Mouse (Mus musculus) lung, embryonic 16.5 days (tissue): ENCODE data around the gene Ccin. TPM values are rescaled to one million over a fixed set of nuclear protein-coding genes. Genes with fewer than 3 reads are reported as not detected.

Experiments
- ATAC-seq: fragments of 200-750 bp; cut with Nextera tagmentation; 2 replicates; pipeline ENCODE4 v1.8.0; 2017; ENCODE audit warnings: low read depth, mild to moderate bottlenecking, moderate library complexity
- H3K27ac ChIP-seq: fragments of 300-500 bp; sonication (generic); 2 replicates; pipeline ENCODE4 v1.5.1; 2014; ENCODE audit warnings: mild to moderate bottlenecking, control low read depth, low read length
- H3K27me3 ChIP-seq: fragments of 300-500 bp; sonication (generic); 2 replicates; pipeline ENCODE4 v1.6.1; 2014; ENCODE audit warnings: low read depth, low read length, mixed read lengths; ENCODE audit not compliant: control insufficient read depth, insufficient read depth
- H3K36me3 ChIP-seq: fragments of 300-500 bp; sonication (generic); 2 replicates; pipeline ENCODE4 v1.6.1; 2014; ENCODE audit warnings: low read length; ENCODE audit not compliant: control insufficient read depth, insufficient read depth
- H3K4me1 ChIP-seq: fragments of 300-500 bp; sonication (generic); replicated peaks from 2 replicates; pipeline ENCODE4 v1.6.1; 2014; ENCODE audit warnings: low read length, mixed read lengths; ENCODE audit not compliant: control insufficient read depth, insufficient read depth
- H3K4me2 ChIP-seq: fragments of 300-500 bp; sonication (generic); 2 replicates; pipeline ENCODE4 v1.6.1; 2014; ENCODE audit warnings: low read depth, low read length, control low read depth
- H3K4me3 ChIP-seq: fragments of 300-500 bp; sonication (generic); 2 replicates; pipeline ENCODE4 v1.5.1; 2014; ENCODE audit warnings: mild to moderate bottlenecking, low read length, control low read depth
- H3K9ac ChIP-seq: fragments of 300-500 bp; sonication (generic); 2 replicates; pipeline ENCODE4 v1.6.1; 2014; ENCODE audit warnings: low read length, control low read depth
- H3K9me3 ChIP-seq: fragments of 300-500 bp; sonication (generic); 2 replicates; pipeline ENCODE4 v1.6.1; 2016; ENCODE audit warnings: low read length; ENCODE audit not compliant: control insufficient read depth
- WGBS: fragments of 180-500 bp; shearing (Covaris S2); extraction: QIAGEN DNeasy Blood & Tissue Kit; methylation state at CpG from one replicate; pipeline ENCODE4 v1.1.7; 2014; 5-methylcytosine and 5-hydroxymethylcytosine counted together
- polyA plus RNA-seq: library from polyadenylated mRNA; unstranded; fragments of >200 nt; fragmentation: Nextera tagmentation; extraction: Ambion mirVana; gene quantifications from 2 replicates; pipeline ENCODE4 v1.2.1, GENCODE M21; 2015

Ccin gene
- polyA plus RNA-seq, 1 experiment from 2014 or later = not detected

DNA sequence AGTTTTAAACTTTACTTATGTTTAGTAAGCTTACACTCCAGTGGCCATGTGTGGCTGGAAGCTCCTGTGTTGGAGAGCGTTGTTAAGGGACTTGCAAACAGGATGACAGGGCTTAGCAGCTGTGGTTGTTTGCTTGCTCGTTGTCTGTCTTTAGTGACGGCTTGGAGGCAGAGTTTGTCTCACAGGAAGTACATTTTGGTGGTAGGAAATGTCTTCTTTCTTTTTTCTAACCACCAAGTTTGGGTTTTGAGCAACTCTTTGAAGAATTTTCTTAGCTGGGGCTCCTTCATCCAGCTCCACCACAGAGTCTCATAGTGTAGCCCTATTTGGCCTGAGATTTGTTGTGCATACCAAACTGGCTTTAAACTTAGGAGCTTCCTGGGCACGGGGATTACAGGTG, 39.0 kb downstream of the Ccin start:
- ATAC-seq = no peak
- Histone ChIP-seq H3K4me3 (no peak overlapping the region), H3K4me2 (no peak overlapping the region), H3K9me3 (no peaks in the 10 kb centered on the region), H3K27ac (no peak overlapping the region), H3K36me3 (peaks cover 40% of the 10 kb centered on the region), H3K4me1 (no peaks in the 10 kb centered on the region), H3K9ac (no peak overlapping the region), H3K27me3 (no peaks in the 10 kb centered on the region)
- 74% methylated on average over 4 of the region's 4 CpGs for WGBS

DNA sequence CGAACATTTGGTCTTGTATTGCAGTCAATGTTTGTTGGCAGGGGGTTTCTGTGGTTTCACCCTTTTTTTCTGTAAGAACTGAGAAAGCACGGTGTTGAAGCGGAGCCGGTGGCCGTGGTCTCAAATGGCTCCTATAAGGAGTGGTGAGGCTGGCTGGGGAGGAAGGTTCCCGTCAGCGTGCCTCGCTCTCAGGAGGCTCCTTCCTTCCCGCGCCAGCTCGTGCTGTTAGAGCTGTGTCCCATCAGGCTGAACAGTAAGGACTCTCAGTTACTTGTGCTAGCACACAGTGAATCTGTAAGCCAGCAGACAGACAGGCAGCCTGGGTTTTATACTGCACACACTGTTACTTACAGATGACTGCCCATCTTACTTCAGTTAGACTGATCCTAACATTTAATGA, 39.5 kb downstream of the Ccin start:
- no peak overlapping the region for H3K4me3 ChIP-seq
- H3K27me3 ChIP-seq = no peaks in the 10 kb centered on the region
- H3K4me1 ChIP-seq = no peaks in the 10 kb centered on the region
- H3K36me3 ChIP-seq = peaks cover 45% of the 10 kb centered on the region
- no peak overlapping the region for H3K4me2 ChIP-seq
- WGBS = 94% methylated on average over 11 of the region's 11 CpGs
- H3K9me3 ChIP-seq = no peaks in the 10 kb centered on the region
- H3K9ac ChIP-seq = no peak overlapping the region
- no peak overlapping the region for H3K27ac ChIP-seq
- no peak for ATAC-seq

DNA sequence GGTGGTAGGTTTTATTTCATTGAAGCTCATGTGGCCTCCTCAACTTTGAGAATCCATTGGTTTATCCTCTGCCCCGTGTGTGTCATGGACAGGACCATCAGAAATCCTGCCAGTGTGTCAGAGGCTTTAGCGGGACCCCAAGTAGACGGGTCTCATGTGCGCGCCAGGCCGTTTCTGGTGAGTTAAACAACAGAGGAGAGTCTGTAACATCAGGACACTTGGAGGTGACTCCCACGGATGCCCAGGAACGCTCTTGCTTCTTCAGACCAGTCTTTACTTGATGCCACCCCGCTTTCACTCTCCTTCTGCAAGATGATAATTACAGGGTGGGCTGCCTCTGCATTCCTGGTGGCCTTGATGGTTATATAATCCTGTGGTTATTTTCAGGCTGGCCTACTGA, 40.4 kb downstream of the Ccin start:
- H3K4me3 ChIP-seq = no peak overlapping the region
- no peak overlapping the region for H3K27ac ChIP-seq
- no peak for ATAC-seq
- H3K9me3 ChIP-seq = no peaks in the 10 kb centered on the region
- no peak overlapping the region for H3K4me2 ChIP-seq
- H3K9ac ChIP-seq = no peak overlapping the region
- H3K36me3 ChIP-seq = peaks cover 47% of the 10 kb centered on the region
- WGBS = 96% methylated on average over 9 of the region's 9 CpGs
- H3K27me3 ChIP-seq = no peaks in the 10 kb centered on the region
- H3K4me1 ChIP-seq = no peaks in the 10 kb centered on the region

DNA sequence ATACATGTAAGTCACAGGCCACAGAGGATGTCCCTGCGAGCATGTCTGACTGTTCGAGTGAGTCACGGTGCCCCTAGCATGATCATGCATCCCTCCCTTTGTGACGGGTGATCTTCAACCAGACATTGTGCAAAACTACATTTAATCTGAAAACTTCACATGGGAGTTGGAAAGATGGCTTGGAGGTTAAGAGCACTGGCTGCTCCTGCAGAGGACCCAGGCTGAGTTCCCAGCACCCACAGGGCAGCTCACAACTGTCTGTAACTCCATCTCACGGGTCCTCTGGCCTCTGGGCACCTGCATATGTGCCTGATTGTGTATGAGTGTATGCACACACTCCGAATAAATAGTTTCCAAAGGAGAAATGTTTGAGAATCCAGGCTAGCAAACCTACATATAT, 41.0 kb downstream of the Ccin start:
- Histone ChIP-seq H3K4me2 (no peak overlapping the region), H3K9ac (no peak overlapping the region), H3K27me3 (no peaks in the 10 kb centered on the region), H3K4me3 (no peak overlapping the region), H3K4me1 (no peaks in the 10 kb centered on the region), H3K27ac (no peak overlapping the region), H3K9me3 (no peaks in the 10 kb centered on the region), H3K36me3 (peaks cover 44% of the 10 kb centered on the region)
- 97% methylated on average over 6 of the region's 6 CpGs for WGBS
- no peak for ATAC-seq

DNA sequence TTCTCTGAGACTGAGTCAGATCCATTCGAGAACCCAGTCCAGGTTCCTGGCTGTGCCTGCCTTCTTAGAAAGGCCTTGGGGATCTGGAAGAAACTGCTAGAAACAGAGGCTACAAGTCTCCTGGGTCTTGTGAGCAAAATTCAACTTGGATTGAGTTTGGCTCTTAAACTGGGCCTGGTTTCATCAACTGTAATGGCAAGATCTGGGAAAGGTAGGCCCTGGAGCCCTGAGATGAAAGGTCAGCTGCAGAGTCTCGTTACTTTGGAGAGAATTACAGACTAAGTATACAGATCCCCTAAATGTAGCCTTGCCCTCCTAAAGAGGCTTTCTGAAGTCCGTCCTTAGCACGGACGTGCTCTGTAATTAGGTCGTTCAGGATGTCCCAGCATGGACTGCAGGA, 42.3 kb downstream of the Ccin start:
- no peaks in the 10 kb centered on the region for H3K4me1 ChIP-seq
- H3K4me3 ChIP-seq = no peak overlapping the region
- WGBS = 85% methylated on average over 6 of the region's 6 CpGs
- H3K36me3 ChIP-seq = peaks cover 44% of the 10 kb centered on the region
- H3K9ac ChIP-seq = no peak overlapping the region
- H3K9me3 ChIP-seq = no peaks in the 10 kb centered on the region
- no peak overlapping the region for H3K4me2 ChIP-seq
- H3K27me3 ChIP-seq = no peaks in the 10 kb centered on the region
- no peak overlapping the region for H3K27ac ChIP-seq
- ATAC-seq = no peak

DNA sequence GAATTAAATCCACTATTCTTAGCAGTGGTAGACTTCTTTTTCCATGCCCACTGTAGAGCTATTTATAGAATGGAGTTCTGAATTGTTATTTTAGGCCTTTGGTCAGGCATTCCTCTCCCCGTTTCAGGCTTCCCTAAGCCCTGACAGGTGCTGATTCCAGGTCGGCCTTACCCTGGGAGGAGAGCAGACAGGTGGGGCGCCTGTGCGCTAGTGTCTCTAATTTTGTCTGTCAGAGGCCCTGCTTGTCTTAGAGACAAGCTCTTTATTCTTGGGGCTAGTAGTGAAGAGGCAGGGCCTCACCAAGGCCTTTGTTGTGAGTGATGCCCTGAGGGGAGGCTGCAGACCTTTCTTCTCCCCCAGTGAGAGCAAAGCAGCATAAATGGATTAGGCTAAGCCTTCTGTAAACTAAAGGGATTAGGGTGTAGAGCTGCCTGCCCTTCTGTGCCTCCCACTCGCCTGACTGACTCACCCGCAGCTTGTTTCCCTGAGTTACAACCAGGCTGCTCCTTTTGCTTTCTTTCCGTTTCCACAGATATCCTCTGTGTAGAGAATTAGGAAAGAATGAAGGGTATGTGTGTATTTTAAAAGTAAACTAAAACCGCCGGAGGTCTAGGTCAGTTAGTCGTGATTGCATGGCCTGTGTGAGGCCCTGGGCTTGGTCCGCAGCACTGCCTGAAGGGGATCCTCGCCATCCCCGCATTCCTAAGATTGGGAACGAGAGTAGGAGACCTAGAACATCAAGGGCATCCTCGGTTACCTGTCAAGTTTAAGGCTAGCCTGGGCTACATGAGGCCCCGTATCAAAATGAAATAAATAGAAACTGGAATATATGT, 45.2 kb downstream of the Ccin start:
- H3K9ac ChIP-seq = no peak overlapping the region
- H3K4me3 ChIP-seq = no peak overlapping the region
- H3K27ac ChIP-seq = no peak overlapping the region
- no peaks in the 10 kb centered on the region for H3K4me1 ChIP-seq
- peaks cover 52% of the 10 kb centered on the region for H3K36me3 ChIP-seq
- H3K9me3 ChIP-seq = no peaks in the 10 kb centered on the region
- WGBS = 48% methylated on average over 16 of the region's 16 CpGs
- no peak for ATAC-seq
- H3K27me3 ChIP-seq = no peaks in the 10 kb centered on the region
- H3K4me2 ChIP-seq = no peak overlapping the region

DNA sequence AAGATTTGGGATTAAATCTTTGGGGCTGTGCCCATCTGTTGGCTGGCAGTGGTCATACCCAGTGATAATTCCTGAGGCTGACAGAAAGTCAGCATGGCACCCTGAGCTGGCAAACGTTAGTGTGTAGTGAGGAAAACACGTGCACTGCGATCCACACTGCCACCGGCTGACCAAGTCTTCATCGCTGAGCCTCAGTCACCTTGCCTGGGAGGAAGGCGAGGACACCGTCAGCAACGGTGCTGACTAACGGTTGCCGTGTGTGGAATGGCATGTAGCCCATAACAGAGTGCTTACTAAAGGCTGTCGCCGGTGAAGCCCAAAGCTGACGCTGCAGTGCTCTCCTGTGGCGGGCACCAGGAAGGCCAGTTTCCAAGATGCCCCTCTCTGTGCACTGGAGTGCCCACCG, 46.4 kb downstream of the Ccin start:
- no peak overlapping the region for H3K4me3 ChIP-seq
- no peaks in the 10 kb centered on the region for H3K27me3 ChIP-seq
- H3K4me1 ChIP-seq = no peaks in the 10 kb centered on the region
- WGBS = 91% methylated on average over 15 of the region's 15 CpGs
- no peaks in the 10 kb centered on the region for H3K9me3 ChIP-seq
- no peak overlapping the region for H3K4me2 ChIP-seq
- H3K9ac ChIP-seq = no peak overlapping the region
- no peak overlapping the region for H3K27ac ChIP-seq
- H3K36me3 ChIP-seq = peaks cover 43% of the 10 kb centered on the region
- no peak for ATAC-seq

DNA sequence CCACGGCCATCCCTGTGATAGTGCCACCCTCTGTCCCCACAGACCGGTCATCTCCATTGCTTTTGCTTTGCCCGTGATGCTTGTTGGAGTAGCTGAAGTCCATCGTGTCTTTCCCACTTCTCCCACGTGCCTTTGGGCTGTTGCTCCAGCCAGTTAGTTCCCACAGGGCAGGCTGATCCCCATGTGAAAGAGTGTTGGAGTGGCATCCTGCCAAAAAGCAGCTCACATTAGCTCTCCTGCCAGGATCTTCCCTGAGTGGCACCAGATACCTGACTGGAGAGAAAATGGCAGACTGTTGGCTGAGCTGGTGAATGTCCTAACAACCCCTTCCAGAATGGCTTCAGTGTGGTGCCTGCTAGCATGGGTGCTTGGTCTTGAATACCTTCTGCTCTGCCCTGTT, 48.2 kb downstream of the Ccin start:
- no peak for ATAC-seq
- no peaks in the 10 kb centered on the region for H3K9me3 ChIP-seq
- H3K4me2 ChIP-seq = no peak overlapping the region
- WGBS = 81% methylated on average over 5 of the region's 5 CpGs
- no peaks in the 10 kb centered on the region for H3K27me3 ChIP-seq
- H3K9ac ChIP-seq = no peak overlapping the region
- no peak overlapping the region for H3K27ac ChIP-seq
- no peak overlapping the region for H3K4me3 ChIP-seq
- peaks cover 36% of the 10 kb centered on the region for H3K36me3 ChIP-seq
- H3K4me1 ChIP-seq = no peaks in the 10 kb centered on the region
